Mouse (Mus musculus): ENCODE data around the gene Taar3.

Taar3 gene

GRCm38 (mm10) chr10:23999639-24000038 is 50.3 kb downstream of the Taar3 start, which contains the start of gene Taar7b:
TSS of gene Taar7b (plus strand) at chr10:23999939.
- no peak for DNase-seq (ENCODE audit: low read depth, low spot score)
